Mouse (Mus musculus) C2C12 (cell line): ENCODE measurements around the gene Ipo4. TPM values are rescaled to one million over a fixed set of nuclear protein-coding genes. Genes with fewer than 3 reads are reported as not detected.
A peak's percentile ranks its signal among the peaks of the same experiment; 100 is the strongest.

Experiments
- H3K27me3 ChIP-seq: one replicate; pipeline ENCODE4 v1.6.1; 2011; ENCODE audit not compliant: control insufficient read depth, insufficient read depth, insufficient read length
- H3K36me3 ChIP-seq: one replicate; pipeline ENCODE4 v1.6.1; 2011; ENCODE audit not compliant: control insufficient read depth, insufficient read depth
- H3K4me3 ChIP-seq: one replicate; pipeline ENCODE4 v1.5.1; 2011; ENCODE audit warnings: mild to moderate bottlenecking, control low read depth; ENCODE audit not compliant: poor library complexity, insufficient read depth, severe bottlenecking
- H3K79me2 ChIP-seq: one replicate; pipeline ENCODE4 v1.6.1; 2011; ENCODE audit not compliant: control insufficient read depth, insufficient read depth
- H3K79me3 ChIP-seq: one replicate; pipeline ENCODE4 v1.6.1; 2011; ENCODE audit warnings: low read depth, control low read depth
- H3ac ChIP-seq: one replicate; pipeline ENCODE3; 2011; ENCODE audit warnings: low read depth; ENCODE audit not compliant: control insufficient read depth, insufficient read length
- CEBPB ChIP-seq: IDR thresholded peaks from one replicate; pipeline ENCODE4 v1.6.1; 2011; ENCODE audit warnings: low read depth, mild to moderate bottlenecking, control low read depth, moderate library complexity
- CTCF ChIP-seq: IDR thresholded peaks from one replicate; pipeline ENCODE4 v1.5.1; 2011; ENCODE audit not compliant: control insufficient read depth, insufficient read depth, insufficient read length
- FOSL1 ChIP-seq: IDR thresholded peaks from one replicate; pipeline ENCODE4 v1.8.0; 2011; ENCODE audit warnings: mild to moderate bottlenecking, low read length; ENCODE audit not compliant: poor library complexity, insufficient read depth, severe bottlenecking
- MAX ChIP-seq: IDR thresholded peaks from one replicate; pipeline ENCODE4 v1.6.1; 2011; ENCODE audit warnings: mild to moderate bottlenecking, control low read depth
- MYOD1 ChIP-seq: IDR thresholded peaks from one replicate; pipeline ENCODE4 v1.6.1; 2011; ENCODE audit warnings: low read depth; ENCODE audit not compliant: control insufficient read depth, insufficient read length
- MYOG ChIP-seq: IDR thresholded peaks from one replicate; pipeline ENCODE4 v1.6.1; 2011; ENCODE audit not compliant: control insufficient read depth, insufficient read length; ENCODE audit errors: extremely low read depth
- USF1 ChIP-seq: IDR thresholded peaks from one replicate; pipeline ENCODE4 v1.6.1; 2011; ENCODE audit warnings: low read depth, mild to moderate bottlenecking, control low read depth, moderate library complexity
- polyA plus RNA-seq: library from polyadenylated mRNA; unstranded; fragments of >200 nt; fragmentation: generic; extraction: Trizol; gene quantifications from one replicate; pipeline ENCODE4 v1.2.1, GENCODE M21; 2012; ENCODE audit warnings: missing spikeins

The Ipo4 gene
- polyA plus RNA-seq, 1 experiment = 113 TPM

GRCm38 (mm10) chr14:55581981-55582681 is 53.6 kb downstream of the Ipo4 start:
- H3K27me3 ChIP-seq = no peaks in the 10 kb centered on the region

GRCm38 (mm10) chr14:55580731-55581130 is 55.0 kb downstream of the Ipo4 start:
- no peak overlapping the region for H3ac ChIP-seq
- H3K79me2 ChIP-seq = no peaks in the 10 kb centered on the region
- no peaks in the 10 kb centered on the region for H3K27me3 ChIP-seq
- peaks cover 3% of the 10 kb centered on the region for H3K36me3 ChIP-seq
- no peaks in the 10 kb centered on the region for H3K79me3 ChIP-seq
- H3K4me3 ChIP-seq = no peak overlapping the region
- TF ChIP-seq MAX = no peak
- TF ChIP-seq FOSL1 = no peak
- TF ChIP-seq MYOD1 = no peak
- TF ChIP-seq CTCF = no peak
- TF ChIP-seq CEBPB = no peak
- no peak for TF ChIP-seq USF1
- TF ChIP-seq MYOG = no peak

More at GRCm38 (mm10) chr14:55581981-55582681, 53.6 kb downstream of the Ipo4 start:
- Histone ChIP-seq H3ac (no peak overlapping the region), H3K4me3 (no peak overlapping the region), H3K79me3 (no peaks in the 10 kb centered on the region), H3K79me2 (no peaks in the 10 kb centered on the region), H3K36me3 (peaks cover 3% of the 10 kb centered on the region)
- no peak for TF ChIP-seq FOSL1
- no peak for TF ChIP-seq CEBPB
- no peak for TF ChIP-seq MAX
- no peak for TF ChIP-seq MYOD1
- no peak for TF ChIP-seq MYOG
- TF ChIP-seq CTCF = no peak
- no peak for TF ChIP-seq USF1

DNA sequence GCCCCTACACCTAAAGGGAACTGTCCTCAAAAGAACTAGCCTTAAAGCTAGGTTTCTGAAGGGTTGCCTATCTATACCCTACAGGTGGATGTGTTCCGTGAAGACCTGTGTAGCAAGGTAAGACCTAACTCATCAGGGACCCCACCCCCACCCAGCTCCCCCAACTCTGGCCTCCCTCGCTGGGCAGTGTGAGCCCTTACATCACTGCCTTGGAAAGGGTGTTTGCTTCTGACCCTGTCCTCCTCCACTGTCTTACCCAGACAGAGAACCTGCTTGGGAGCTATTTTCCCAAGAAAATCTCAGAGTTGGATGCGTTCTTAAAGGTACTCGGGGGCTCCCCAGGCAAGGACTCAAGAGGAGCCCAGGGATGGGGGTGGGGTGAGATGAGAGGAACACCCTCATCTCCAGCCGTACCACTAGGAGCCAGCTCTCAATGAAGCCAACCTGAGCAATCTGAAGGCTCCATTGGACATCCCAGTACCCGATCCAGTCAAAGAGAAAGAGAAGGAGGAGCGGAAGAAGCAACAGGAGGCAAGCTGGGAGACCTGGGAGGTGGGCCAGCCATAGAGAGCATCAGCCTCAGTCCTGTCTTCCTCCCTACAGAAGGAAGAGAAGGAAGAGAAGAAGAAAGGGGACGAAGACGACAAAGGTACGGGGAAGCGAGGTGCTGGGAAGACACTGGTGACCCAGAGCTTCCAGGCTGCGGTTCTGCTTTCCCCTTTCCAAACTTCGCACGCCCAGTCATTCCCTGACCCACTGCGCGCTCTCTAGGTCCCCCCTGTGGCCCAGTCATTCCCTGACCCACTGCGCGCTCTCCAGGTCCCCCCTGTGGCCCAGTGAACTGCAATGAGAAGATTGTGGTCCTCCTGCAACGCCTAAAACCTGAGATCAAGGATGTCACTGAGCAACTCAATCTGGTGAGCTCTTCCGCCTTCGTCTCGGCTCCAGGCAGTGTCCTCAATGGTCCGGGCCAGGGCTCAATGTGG is 56.0 kb downstream of the Ipo4 start:
- no peaks in the 10 kb centered on the region for H3K27me3 ChIP-seq
- H3K36me3 ChIP-seq = peaks cover 3% of the 10 kb centered on the region
- H3K79me2 ChIP-seq = no peaks in the 10 kb centered on the region
- TF ChIP-seq CEBPB = no peak
- no peak for TF ChIP-seq USF1
- no peak for TF ChIP-seq MYOD1
- no peak for TF ChIP-seq MYOG
- TF ChIP-seq MAX = no peak
- no peak for TF ChIP-seq FOSL1
- TF ChIP-seq CTCF = no peak
- H3ac ChIP-seq = no peak overlapping the region
- no peak overlapping the region for H3K4me3 ChIP-seq
- no peaks in the 10 kb centered on the region for H3K79me3 ChIP-seq

- peak overlapping the region; percentile 61 for H3K4me3 ChIP-seq
- H3K79me3 ChIP-seq = no peaks in the 10 kb centered on the region
- H3ac ChIP-seq = peak overlapping the region; percentile 78
- H3K27me3 ChIP-seq = no peaks in the 10 kb centered on the region
- peaks cover 3% of the 10 kb centered on the region for H3K36me3 ChIP-seq
- no peaks in the 10 kb centered on the region for H3K79me2 ChIP-seq
- TF ChIP-seq MAX (no peak), CEBPB (peak; percentile 12), MYOG (no peak), CTCF (no peak)
Observed at GRCm38 (mm10) chr14:55578668-55579269, 57.0 kb downstream of the Ipo4 start.

DNA sequence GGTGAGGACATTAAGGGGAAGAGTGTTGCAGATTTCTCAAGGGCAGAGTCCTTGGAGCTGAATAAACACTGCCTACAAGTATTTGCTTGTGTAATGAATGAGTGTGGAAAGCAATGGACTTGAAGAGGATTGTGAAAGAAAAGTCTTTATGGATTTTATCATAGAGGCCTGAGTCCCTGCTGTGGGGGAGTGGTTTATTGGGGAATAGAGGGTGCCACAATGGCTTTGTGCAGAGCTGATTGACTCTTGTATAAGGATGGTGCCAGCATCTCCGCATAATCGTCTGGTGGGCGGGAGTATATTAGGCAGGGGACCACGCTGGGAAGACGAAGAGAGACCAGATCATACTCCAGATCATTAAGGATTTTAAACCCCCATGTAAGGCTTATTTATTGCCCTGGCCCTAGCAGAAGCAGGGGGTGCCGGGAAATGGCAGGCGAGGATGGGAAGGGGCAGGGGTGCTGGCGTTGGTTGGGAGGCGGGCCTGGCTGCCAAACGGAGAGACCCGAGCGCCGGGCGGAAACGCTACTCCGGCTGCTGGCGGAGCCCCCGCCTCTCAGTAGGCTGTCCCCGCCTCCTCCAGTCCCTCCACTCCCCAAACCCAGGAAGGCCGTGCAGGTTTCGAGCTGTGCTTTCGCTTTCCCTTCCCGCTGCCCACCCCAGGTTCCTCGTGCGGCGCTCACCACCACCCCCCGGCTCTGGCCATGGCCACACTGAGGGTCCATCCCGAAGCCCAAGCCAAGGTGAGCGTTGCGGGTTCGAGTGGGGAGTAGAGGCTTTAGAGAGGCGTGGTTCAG is 57.7 kb downstream of the Ipo4 start, which contains the start of gene Psme1:
Psme1 (plus strand) TSS at position 253 of the 797 bp plus-strand sequence.
- H3K79me3 ChIP-seq = no peaks in the 10 kb centered on the region
- H3K79me2 ChIP-seq = no peaks in the 10 kb centered on the region
- no peak for TF ChIP-seq FOSL1
- H3ac ChIP-seq = peak within 1 kb of the TSS; percentile 78
- no peaks in the 10 kb centered on the region for H3K27me3 ChIP-seq
- H3K4me3 ChIP-seq = peak within 1 kb of the TSS; percentile 61
- H3K36me3 ChIP-seq = peaks cover 3% of the 10 kb centered on the region
